Mouse (Mus musculus): ENCODE measurements at regions not wholly inside any gene's neighbourhood (a gene's known extent, or its start where the extent isn't known, plus 50 kb on each side); places are given as distances from the start of the nearest gene placed in this dataset.

- DNase-seq (ENCODE audit: low spot score in 2 of 2) = no peak
These were observed 233.0 kb downstream of the Phf14 start for GRCm38 (mm10) chr6:12140596-12140995.

DNA sequence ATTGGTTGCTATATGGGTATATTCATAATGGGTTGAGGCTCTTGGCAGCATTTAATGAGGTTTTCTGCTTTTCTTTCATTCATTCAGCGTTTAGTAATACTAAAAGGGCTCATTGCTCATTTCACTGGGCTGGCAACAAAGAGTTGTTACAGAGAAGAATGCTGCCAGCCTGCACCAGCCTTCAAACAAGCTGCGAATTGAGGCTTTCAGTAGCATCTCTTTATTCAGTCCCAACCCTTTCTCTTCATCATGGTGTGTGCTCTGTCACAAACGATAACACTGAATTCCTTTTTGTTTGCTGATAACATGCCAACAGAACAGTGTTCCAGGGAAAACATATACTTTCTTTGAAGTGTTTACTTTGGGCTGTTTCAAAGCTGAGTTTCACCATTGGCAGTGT lies 237.6 kb downstream of the Phf14 start:
- no peak for DNase-seq (ENCODE audit: low spot score in 2 of 2)

GRCm38 (mm10) chr6:12150613-12151333 lies 243.2 kb downstream of the Phf14 start:
- DNase-seq (ENCODE audit: low spot score in 2 of 2) = no peak

DNA sequence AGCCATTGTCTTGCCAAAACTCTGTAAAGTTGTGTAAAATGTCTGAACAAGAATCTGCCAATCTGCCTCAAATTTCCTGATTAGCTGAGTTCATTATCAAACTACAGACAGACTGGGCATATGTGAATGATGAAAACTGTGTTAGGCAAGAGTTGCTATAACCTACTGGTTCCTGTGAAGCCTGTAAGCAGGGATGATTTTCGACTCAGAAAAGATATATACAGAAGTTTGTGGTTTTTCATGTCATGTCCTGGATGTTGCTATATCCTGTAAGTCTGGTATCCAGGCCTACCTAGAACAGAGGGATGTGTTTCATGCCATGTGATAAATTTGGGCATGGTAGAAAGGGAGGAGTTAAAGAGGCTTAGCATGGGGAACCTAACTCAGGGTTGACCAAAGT lies 256.4 kb downstream of the Phf14 start:
- DNase-seq (ENCODE audit: low spot score in 2 of 2) = no peak

DNA sequence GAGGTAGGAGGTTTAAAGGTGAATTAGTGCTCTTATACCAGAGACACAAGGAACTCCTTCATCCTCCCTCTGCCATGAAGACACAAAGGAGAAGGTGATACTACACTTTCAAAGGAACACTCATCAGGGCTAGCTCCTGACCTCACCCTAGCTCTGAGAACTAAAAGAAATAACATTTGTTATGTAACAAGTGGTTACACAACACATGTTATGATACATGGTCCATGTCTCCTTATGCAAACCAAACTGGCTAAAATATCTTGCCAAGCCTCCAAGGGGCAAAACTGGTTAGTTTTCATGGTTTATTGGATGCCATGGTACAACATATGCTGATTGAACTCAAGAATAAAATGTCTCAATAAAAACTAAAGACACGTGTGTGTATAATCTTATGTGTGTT lies 260.9 kb downstream of the Phf14 start:
- no peak for DNase-seq (ENCODE audit: low spot score in 2 of 2)

GRCm38 (mm10) chr6:12169431-12169830 lies 261.8 kb downstream of the Phf14 start:
- no peak for DNase-seq (ENCODE audit: low spot score in 2 of 2)

DNA sequence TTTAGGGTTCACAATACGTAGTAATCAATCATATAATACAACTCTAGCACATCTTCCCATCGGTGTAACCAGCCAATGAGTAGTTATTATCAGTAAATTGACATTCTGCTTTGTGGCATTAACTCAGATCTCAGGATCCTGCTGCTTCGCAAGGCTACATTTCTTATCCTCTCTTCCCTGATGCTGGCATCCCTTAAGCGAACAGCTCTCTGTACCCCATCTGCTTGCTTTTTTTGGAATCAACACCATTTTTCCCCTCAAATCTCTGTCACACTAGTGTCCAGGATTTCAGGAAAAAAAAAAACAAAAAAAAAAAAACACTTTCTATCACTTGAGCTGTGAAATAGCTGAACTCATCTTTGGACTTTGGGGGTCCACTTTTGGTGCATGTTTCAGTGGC lies 263.1 kb downstream of the Phf14 start:
- DNase-seq (ENCODE audit: low spot score in 2 of 2) = no peak

- no peak for DNase-seq (ENCODE audit: low spot score in 2 of 2)
These were observed 263.6 kb downstream of the Phf14 start for GRCm38 (mm10) chr6:12171189-12171588.

DNA sequence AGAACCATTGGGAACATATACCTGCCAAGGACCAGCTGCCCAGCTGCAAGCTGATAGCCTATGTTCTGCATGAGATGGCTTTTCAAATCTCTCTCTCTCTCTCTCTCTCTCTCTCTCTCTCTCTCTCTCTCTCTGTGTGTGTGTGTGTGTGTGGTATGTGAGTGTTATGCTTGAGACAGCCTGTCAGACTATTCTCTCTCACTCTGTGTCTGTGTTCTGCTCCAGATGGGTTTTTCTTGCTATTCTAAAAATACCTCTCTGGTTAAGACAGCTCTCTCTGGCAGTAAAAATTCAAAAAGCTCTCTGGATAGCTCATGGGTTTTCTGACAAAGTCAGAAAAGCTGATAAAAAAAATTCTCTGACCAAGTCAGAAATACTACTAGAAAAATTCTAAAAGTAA lies 270.4 kb downstream of the Phf14 start:
- DNase-seq (ENCODE audit: low spot score in 2 of 2) = no peak

DNA sequence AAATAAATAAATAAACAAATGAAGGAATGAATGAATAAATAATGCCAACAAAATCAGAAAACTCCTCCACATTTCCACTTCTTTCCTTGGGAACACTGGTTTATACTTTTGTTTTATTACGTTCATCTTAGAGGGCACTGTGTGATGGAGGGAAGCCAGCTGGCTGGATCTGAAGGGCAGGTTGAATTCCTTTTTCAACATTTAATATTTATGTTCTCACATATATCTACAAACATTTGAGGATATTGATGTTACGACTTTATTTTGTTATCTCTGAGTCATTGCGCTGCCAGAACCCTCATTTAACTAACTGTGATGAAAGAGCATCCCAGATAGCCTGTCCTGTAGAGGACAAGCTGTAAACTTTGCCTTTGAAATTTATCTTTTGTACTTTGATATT lies 273.3 kb downstream of the Phf14 start:
- no peak for DNase-seq (ENCODE audit: low spot score in 2 of 2)

DNA sequence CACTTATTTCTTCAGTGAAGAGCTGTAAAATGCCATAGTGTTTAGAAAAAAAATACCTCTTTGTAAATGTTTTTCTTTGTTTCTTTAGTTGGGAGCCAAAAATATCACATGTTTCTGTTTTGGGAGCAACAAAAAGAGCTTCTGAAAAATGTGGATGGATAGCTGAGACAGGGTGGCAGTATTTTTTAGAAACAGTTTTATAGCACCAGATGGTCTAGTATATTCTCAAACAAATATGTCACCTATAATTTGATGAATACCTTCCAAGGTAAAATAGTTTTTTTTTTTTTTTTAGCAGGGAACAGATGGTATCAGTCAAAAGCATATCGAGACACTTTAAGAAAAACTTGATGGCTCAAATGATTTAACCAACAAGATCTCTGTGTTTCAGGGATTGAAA lies 302.6 kb downstream of the Phf14 start:
- DNase-seq (ENCODE audit: low spot score in 2 of 2) = no peak

GRCm38 (mm10) chr6:12214526-12215177 lies 307.0 kb downstream of the Phf14 start:
- no peak for DNase-seq (ENCODE audit: low spot score in 2 of 2)

DNA sequence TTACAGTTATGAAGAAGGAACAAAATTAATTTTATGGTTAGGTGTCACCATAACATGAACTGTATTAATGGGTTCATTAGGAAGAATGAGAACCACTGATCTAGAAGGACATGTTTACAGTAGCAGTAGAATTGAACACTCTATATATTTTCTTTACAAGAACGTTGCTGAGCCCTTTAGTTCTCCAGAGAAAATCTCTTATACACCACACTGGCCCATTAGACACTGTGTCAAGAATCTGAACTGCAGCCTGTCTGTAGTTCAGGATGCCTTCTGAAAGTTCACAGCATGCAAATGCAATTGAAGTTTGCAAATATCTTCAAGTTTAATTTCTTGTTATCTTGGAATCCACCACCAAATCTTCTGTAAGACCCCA lies 307.6 kb downstream of the Phf14 start:
- DNase-seq (ENCODE audit: low spot score in 2 of 2) = no peak

DNA sequence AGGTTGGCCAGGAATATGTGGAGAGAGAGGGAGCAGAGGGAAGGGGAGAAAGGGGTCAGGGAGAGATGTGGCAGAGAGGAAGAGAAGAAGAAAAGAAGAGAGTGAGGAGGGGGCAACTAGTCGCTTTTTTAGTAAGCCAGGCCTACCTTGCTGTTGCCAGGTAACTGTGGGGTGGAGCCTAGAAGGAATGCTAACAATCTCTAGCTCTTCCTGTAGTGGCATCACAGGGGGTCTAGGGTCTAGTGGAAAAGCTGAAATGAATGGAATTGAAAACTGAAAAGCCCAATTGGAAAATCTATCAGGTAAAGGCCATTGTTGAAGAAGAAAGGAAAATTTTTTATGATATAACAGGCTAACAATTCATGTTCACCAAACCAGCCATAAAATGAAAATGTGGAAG lies 336.5 kb downstream of the Phf14 start:
- no peak for DNase-seq (ENCODE audit: low spot score in 2 of 2)

- DNase-seq (ENCODE audit: low spot score in 2 of 2) = no peak
These were observed 340.4 kb downstream of the Phf14 start for GRCm38 (mm10) chr6:12247975-12248374.

DNA sequence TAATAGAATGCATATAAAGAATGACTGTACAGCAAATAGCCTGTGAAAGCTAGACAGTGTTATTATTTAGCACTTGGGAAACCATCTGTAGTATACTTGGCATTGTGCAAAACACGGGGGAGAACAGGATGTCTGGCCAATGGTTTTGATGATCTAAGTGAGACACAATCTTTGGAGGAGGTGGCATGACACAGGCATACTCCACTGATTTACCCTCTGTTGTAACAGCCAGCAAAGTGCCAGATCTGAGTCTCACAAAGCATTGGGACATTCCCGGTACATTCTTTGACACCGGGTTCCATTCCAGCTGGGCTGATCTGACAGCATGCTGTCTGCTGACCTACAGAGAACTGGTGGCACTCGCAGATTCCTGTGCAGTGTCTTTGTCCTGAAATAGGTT lies 341.0 kb downstream of the Phf14 start:
- DNase-seq (ENCODE audit: low spot score in 2 of 2) = no peak

GRCm38 (mm10) chr6:12254507-12254906 lies 346.9 kb downstream of the Phf14 start:
- no peak for DNase-seq (ENCODE audit: low spot score in 2 of 2)

GRCm38 (mm10) chr6:12255434-12255833 lies 347.8 kb downstream of the Phf14 start:
- no peak for DNase-seq (ENCODE audit: low spot score in 2 of 2)

GRCm38 (mm10) chr6:12258273-12258672 lies 350.7 kb downstream of the Phf14 start:
- DNase-seq (ENCODE audit: low spot score in 2 of 2) = no peak

DNA sequence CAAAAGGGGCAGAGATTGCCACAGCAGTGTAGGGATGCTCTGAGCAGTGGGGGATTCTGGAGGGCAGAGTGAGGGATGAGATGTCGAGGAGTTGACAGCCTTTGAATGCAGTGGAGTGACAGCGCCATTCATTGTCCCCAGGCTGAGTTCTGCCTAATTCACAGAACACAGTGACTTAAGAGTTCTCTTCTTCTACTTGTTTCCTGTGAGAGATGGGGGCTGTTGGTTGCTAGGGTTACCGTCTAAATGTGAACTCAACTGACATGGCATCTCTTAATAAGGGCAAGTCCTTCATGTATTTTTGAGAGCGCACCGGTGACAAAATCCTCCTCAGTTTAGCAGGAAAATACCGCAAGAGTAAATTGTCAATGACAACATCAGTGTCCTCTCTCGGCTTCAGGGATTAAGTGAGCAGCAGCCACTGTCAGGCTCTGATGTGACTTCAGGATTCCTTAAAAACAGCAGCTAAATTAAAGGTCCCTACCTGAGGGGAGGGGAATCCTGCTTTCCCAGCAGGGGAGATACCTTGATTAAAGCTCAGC lies 351.4 kb downstream of the Phf14 start:
- no peak for DNase-seq (ENCODE audit: low spot score in 2 of 2)

- no peak for DNase-seq (ENCODE audit: low spot score in 2 of 2)
These were observed 352.0 kb downstream of the Phf14 start for GRCm38 (mm10) chr6:12259629-12260028.

DNA sequence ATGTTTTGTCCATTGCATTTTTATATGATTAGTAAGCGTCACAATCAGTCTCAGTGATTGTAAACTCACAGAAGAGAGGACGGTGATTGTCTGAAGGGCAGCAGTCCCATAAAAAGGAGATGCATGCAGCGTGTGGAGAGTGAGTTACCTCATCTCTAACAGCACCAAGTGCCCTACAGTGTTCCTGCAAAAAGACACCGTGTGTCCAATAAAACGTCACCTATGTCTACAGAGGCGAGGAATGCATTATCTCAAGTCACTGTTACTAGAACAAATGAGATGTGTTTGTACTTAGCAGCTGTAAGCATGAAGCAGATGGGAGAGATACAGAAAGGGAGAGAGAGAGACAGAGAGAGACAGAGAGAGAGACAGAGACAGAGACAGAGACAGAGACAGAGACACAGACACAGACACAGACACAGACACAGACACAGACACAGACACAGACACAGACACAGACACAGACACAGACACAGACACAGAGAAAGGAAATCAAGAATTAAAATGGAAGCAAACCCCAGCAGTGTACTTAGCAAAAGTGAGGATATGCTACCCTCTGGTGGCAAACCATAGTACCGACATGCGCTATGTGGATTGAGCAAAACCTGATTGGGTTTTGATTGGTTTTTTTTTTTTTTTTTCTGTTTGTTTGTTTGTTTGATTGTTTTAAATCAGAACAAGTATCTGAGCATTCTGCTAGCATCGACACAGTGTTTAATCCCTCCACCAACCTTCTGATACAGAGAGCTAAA lies 352.9 kb downstream of the Phf14 start:
- DNase-seq (ENCODE audit: low spot score in 2 of 2) = peak; percentile 1 to 19

All from natural killer cell, adult 2 months (primary cell).